Mouse (Mus musculus) retina, embryonic 14.5 days (tissue): Measurements from ENCODE around the gene Lipe.
A peak's percentile ranks its signal among the peaks of the same experiment; 100 is the strongest.
"Not testable (repeated sequence)": the region's sequence is repeated elsewhere in the genome, so short reads cannot be mapped to it uniquely, and the experiment has no call there.

ENCODE experiments used
- DNase-seq: peaks from one replicate; pipeline ENCODE4 v3.0.0-alpha.2; 2015; ENCODE audit warnings: low spot score

Lipe gene

DNA sequence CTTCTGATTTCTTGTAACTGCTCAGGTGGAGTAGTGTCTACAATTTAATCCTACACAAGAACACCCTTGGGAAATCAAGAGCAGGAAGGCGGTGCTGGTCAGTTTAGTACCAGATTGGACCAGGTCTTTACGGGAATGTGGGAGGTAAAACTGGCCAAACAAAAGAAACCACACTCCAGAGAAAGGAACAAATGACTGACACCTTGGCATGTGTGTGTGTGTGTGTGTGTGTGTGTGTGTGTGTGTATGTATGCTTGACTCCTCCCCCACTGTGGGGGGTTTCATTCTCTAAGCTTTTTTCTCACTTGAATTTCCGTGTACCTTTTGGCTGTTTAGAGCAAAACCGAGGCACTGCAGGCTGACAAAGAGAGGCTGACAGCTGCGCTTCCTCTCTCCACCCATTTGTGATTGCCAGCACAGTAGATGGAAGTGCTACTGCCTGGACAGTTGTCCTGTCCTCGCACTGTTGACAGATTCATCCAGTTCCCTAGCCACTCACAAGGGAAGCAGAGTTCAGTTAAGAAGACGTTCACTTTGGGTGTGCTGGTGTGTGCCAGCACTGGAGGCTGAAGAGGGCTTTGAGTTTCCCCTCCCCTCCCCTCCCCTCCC is 14.4 kb upstream of the Lipe start, which contains the start of gene Cxcl17:
Gene Cxcl17, minus strand, starts transcription at position 54 of the 609 bp plus-strand sequence.
- no peak for DNase-seq

DNA sequence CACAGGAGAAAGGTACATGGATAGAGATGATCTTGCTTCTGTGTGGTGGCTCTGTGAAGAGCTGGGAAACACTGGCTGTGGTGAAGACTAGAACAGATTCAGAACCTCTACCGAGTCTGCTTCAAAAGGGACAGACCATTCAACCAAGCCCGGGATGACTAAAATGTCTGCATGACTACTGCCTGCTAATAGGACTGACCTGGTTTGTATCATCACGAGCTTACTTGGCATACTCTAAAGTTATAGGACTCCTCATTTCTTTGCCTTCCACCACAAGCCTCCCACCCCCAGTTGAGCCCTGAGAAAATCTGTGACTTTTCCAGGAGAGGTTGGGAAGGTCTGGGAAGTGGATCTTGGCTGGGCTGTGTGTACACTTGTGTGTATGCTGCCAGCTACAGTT is 13.4 kb upstream of the Lipe start:
- DNase-seq: no peak

DNA sequence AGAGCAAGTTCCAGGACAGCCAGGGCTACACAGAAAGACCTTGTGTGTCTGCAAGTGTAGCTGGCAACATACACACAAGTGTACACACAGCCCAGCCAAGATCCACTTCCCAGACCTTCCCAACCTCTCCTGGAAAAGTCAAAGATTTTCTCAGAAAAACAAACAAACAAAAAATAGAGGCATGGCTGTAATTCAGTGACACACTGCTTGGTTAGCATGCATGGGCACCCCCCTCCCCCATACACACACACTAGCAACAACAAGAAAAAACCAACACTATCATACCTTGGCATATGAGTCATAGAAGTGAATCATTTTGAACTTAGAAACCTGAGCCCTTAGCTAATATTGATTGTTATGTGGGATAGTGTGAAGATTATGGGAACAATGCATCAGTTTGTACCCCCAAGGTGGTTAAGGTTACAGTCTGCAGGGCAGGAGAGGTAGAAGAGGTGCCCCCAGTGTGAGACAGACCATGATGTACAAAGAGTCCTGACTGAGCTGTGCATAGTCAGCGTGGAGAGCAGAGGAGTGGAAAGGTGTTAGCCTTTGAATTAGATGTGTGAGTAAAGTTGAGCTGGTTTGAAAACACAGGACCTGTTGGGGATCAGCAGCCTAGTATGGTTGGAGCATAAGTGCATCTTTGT is 12.6 kb upstream of the Lipe start:
- DNase-seq: no peak

DNA sequence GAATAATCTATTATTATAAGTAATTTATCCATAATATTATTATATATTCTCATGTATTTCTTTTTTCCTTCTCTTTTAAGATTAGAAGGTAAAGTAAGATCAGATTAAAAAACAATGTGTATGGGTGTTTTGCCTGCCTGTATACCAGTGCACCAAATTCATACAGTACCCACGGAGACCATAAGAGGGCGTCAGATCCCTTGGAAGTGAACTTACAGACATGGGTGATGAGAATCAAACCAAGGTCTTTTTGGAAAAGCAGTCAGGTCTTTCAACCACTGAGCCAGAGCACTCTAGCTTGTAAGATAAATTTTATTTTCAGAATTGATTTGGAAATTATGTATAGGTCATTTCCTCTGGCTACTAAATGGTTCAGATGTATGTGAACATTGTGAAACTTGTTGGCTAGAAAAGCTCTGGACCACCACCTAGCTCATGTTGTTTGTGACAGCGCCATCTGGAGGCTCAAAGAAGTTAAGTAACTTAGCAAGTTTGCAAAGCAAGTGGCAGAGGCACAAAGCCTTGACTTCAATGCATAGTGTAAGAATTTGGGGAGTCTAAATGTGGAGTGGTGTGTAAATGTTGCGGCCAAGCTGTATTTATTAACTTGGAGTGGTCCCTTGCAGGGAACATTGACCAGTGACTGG is 10.7 kb upstream of the Lipe start:
- DNase-seq: peak; percentile 46

DNA sequence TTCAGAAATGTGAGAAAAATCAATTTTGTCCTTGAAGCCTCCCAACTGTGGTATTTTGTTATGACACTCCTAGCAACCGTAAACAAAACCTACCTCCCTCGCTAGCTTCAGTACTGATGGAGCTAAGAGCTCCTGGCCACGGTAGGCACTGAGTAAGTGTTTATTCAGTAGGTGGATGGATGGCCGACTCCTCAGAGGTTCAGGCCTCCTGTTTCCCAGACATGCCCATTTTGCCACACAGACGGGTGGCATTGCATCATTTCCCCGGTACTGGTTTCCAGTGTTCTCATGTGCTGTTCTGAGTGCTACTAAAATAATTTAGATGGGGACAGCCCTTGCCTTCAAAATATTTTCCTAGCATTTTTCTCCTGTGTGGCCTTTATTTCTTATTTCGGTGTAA is 8.0 kb upstream of the Lipe start:
- DNase-seq: no peak

DNA sequence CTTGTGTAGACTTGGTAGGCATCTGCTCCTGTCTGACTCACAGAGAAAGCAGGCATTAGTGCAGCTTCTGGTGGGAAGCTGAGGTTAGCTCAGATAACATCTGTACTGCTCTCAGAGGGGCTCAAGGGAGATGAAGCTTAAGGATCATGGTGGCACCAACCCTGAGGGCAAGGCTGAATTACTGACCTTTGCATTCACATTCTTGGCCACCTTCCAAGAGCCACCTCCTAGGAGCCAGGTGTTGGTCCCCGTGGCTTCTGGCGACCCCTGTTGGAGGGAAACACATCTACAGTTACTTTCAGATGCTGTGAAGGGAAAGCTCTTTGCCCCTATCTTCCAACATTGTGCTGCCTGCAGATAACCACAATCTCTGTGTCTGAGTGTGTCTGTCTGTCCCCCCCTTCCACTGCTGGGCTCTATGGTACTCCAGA is 4.2 kb upstream of the Lipe start:
- peak; percentile 63 for DNase-seq

DNA sequence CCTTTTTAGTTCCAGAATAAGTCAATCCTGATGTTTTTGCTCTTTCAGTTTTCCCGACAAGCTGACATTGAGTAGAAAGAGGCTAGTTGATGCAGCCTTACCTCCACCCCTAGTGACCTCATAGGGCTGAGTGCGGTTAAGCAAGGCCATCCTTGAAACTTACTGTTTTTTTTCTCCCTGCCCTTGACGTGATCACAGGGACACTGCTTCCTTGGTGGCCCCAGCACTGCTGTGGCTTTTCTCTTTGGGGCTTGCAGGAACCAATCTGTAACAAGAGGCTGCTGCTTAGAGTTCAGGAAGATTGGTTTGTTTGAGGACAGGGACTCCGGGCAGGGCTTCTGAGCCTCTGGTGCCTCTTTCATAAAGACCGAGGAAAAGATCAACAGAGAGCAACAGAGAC is 3.5 kb upstream of the Lipe start:
- DNase-seq: no peak

DNA sequence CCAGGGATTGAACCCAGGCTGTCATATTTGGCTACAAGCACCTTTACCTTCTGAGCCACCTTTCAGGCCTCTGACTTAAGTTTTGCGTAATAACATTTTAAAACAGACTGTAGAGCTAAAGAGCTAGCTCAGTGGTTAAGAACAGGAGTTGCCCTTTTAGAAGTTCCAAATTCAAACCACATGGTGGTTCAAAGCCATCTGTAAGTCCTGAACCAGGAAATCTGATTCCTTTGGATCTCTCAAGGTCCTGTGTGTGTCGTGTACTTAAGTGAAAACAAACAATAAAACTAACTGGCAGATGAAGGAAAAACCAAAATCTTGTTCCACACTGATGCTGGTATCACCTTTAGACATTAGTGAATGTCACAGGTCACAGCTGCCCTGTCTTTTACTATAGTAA is 3.0 kb upstream of the Lipe start:
- DNase-seq: no peak

DNA sequence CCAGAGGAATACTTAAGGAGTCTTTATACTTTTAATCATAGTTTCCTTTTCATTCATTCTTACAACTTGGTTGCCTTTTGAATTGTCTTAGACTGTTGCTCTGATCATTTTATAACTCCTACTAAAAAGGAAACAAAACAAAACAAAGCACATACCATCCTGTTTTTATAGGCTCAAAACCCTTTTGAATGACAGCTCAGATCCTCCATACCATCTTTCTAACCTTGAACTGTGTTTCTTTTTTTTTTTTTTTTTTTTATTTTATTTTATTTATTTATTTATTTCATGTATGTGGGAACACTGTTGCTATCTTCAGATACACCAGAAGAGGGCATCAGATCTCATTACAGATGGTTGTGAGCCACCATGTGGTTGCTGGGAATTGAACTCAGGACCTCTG is 518 bp upstream of the Lipe start:
- DNase-seq: not testable (repeated sequence)

DNA sequence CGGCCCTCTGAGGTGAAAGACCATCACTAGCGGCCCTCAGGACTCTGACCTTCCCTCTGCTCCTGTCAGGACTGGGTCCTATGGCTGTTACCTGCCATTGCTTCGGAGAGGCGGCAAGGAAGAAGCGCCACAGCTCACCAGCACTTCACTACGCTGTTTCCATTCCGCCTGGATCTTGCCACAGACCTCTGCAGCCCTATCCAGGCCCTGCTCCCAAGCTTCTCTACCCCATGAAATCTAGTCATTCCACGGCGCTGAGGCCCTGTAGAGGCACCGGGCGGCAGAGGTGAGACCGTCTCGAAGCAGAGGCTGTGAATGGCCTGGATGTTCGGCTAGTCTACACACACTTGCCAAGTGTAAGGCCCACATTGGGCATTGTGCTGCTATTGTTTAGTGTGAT is 1.9 kb downstream of the Lipe start:
- no peak for DNase-seq

DNA sequence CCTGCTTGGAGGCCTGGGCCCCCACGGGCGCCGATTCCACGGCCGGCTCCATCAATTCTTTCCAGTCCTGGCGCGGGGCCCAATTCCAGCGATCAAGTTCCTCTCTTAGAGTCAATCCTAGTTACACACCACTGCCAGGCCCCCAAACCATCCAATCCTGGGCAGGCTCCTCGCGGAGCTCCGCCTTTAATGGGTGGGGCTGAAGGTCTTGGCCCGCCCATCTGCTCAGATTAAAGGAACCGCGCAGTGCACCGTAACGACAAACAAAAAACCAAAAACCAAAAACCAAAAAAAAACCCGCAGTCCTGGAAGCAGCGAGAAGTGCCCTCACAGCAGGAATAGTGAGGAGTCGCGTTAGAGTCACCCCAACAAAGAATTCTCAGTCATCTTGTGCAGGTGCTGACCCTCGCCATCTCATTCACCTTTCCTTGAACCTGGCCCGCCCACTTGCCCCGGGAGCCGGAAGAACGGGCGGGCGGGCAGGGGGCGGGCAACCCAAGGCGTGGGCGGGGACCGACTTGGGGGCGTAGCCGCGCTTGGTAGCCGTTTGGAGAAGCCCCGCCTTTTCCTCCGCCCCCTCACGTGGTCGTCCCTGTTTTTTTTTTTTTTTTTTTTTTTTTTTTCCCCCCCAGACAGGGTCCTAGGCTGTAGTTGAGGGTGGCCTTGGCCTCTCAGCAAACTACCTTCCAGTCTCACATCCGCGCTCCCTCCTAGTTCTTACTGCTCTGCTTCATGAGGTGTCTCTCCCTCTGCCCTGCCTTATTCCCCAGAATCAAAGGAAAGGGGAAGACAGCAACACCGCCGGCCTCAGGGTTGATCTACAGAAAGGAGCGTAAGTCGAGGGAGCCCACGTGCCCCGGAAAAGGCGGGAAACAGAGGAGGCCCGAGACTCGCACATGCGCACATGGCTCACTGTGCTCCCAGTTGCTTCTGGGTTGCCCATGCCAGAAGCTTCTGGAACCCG is 2.7 kb downstream of the Lipe start:
- peak; percentile 91 for DNase-seq

DNA sequence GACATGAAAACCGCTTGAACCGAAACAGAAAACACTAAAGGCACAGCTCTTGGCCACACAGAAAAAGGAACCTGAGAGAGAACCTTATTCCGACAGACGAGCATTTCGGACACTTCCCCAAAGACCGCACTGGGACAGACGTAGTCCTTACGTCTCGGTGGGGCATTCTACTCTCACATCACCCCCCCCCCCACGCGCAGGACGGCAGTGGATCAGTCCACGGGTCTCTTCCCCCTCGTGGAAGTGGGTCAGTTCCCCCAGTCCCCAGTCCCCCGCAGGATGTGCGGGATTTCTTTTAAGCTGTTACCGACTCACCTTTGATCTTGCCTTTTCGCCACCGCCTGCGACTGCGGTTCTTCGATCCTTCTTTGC is 3.3 kb downstream of the Lipe start:
- no peak for DNase-seq

DNA sequence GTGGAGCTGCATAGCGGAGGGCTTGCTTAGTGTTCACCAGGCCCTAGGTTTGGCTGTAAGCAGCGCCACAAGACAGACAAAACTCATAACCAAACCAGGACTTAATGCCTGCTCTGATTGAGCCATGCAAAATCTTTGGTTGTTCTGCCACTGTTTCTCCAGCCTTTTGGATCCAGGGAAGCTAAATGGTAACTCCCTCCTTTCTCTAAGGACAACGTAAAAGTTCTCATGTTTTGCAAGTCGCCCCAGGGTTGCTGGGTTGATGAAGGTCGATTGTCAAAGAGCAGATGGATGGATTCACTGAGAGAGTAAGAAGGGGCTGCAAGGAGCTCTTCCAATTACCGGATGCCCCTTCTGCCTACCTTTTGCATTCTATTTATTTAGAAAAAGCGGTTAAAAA is 3.8 kb downstream of the Lipe start:
- DNase-seq: no peak

DNA sequence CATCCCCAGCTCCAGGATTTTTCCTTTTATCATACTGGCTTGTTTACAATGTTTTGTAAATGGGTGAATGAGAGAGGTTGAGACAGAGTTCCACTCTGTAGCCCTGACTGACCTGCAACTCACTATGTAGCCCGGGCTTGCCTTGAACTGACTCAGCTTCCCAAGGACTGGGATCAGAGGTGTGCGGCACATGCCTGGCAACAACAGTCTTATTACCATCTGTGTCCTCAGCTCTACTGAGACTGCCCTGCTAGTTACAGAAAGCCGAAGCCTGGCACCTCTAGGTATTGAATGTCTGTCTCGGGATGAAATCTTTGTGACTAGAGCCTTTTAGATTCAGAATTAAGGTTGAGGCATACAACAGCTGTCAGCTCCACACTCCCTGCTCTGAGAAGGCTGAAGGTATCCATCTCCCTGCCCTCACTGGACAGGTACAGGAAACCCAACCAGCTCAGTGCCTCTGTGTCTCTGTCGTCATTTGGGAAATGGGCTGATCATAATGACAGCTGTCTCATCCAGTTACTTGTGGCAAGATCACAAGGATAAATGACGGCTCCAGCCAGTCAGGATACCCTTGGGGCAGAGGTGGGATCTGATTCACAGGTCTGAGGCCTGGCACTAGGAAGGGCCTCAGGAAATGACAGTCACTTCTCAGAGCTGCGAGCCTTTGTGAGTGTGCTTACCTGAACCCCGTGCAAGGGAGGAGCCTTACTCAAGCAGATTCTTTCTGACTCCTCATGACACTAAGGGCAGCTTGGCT is 4.9 kb downstream of the Lipe start:
- DNase-seq: no peak

DNA sequence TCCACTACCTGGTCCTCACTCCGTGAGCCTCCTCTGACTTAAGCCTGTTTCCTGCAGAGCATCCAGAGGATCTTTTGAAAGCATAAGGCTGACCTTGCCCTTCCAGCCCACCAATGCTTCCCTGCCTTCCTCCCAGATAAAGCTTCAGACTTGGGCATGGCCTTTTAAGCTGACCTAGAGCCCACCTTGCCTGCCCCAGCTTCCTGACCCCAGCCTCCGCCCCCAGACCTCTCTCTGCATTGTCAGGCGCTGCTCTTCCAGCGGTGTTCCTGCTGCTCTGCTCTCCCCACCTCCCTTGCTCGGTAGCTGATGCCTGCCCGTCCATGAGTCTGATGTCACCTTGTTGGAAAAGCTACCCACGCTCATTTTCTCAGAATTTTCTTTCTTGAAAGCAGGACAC is 5.7 kb downstream of the Lipe start:
- DNase-seq: no peak

DNA sequence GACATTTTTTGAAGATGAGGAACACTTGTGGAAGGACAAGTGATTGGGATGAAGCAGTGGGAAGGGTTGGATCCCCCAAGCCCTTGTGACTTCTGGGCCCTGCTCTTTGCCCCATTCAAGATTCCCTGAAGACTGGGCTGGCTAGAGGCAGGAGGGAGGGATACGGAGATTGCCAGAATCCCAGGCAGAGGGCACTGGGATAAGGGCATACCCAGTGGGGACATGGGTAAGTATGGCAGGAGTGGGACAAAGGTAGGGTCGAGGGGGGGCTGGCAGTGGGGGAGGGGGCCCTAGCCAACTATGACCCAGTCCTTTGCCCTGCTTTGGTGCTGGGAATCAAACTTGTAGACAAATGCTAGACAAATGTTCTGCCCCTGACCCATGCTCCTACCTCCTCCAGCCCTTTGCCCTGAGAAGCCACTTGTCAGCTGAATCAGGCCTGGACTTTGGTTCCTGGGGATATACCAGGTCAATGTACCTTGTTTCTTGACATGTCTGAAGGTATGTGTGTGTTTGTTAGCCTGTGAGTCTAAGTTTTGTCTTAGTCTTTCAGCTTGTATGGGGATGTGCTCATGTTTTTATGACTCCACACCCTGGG is 6.6 kb downstream of the Lipe start:
- DNase-seq: no peak

DNA sequence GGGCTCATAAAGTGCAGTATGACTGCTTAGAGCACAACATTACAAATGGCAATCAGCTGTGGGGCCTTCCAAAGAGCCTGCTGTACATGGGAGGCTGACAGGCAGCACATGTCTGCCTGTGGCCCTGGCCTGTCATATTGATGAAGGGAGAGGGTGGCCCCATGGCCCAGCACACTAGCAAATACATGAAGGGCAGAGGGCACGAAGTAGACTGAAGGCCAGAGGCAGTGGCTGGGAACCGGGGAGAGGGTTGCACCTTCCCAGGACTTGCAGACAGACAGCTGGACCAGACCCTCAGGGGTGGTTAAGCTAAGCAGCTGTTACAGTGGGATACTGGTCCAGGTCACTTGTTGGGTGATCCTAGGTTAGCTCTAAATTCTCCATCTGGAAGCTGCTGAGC is 7.5 kb downstream of the Lipe start:
- no peak for DNase-seq

DNA sequence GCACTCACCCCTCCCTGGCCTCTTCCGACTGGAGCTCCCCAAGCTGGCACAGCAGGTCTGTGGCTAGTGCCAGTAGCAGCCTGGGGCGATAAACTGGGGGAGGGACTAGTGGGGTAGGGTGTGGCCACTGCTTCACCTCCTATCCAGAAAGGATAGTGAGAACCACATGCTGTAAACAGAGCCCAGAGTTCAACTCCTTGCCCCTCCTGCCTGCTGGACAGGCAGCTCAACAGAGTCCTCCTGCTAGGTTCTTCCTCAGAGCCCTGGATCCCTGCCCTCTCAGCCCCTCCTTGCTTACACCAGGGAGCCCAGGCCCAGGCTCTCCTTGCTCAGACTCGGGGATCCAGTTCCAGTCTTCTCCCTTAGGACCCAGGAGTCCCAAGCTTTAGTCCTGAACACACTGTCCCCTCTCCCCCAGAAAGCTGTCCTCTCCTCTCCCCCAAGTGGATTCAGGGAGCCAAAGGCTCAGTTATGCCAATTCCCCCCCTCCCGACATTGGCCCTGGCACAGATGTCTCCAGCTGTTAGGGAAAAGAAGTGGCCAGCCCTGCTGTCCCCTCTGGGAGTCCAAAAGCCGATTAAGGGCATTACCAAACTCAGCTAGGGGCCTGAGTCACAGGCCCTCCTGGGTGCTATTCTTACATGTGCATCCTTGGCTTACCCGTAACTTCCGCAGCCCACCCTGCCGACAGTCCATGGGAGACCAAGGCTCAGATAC is 8.3 kb downstream of the Lipe start:
- DNase-seq: no peak

DNA sequence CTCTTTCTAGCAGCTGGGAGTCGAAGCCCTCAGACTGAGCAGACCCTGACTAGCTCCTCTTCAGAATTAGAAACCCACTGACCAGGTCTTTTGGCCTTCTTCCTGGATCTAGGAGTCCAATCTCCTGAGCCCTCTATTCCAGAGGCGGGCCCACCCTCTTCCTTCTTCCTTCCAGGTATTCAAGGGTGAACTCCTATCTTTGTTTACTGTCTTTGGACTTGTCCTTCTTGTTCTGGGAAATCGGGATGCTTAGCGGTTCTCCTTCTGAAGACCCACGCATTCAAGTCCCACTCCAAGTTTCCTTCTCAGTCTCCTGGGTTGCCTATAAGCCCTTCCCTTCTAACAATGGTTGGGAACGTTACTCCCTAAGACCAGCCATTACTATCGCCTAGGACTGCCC is 9.6 kb downstream of the Lipe start:
- no peak for DNase-seq

DNA sequence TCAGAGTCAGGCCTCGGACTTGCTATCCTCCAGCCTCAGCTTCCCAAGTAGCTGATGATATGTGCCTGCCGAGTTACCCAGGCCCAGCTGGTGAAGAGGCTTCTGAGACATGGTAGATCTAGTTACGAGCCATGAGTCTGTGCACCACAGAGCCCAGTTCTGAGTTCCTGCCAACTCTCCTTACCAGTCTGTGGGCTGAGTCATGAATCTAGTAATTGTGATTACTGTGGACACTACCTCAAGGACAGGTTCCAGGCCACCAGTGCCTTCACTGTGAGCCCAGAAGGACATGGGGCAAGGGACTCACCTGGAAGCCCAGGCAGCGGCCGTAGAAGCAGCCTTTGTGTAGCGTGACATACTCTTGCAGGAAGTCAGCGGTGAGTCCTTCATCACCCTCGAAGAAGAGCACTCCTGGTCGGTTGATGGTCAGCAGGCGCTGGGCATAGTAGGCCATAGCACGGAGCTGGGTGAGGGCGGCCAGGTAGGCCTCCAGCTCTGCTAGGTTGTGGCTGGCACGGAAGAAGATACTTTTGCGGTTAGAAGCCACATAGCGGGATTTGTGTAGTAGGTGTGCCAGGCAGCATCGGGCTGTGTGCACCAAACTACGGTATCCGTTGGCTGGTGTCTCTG is 10.6 kb downstream of the Lipe start:
- DNase-seq: no peak
